23 mouse cellular contexts compared by ENCODE assay signal in the genomic region with DNA sequence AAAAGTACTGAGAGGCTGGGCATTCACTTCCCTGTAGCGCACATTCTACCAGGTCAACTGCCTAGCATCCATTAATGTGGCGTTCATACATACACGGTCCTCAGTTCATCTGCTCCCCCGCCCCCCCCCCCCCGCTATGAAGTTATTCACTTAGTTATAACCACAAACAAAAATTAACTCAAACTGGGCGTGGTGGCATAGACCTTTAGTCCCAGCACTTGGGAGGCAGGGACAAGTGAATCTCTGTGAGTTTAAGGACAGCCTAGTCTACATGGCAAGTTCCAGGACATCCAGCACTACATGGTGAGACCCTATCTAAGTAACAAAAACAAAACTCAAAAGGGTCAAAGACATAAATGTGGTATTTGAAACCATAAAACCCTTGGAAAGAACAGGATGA. TPM values are rescaled to one million over a fixed set of nuclear protein-coding genes. Genes with fewer than 3 reads are reported as not detected.
DNase-seq lines count a peak whose midpoint lies in the region; ATAC-seq and TF ChIP-seq lines count a peak whose summit lies in the region.
"Had no signal": no experiment of that assay in that cellular context is flagged by ENCODE, and none has a peak within 500 bp of the region (broad histone marks: within the 10 kb centered on the region; RNA-seq: fewer than 3 reads in every experiment).

No protein-coding gene starts in this region.

- H3K36me3 ChIP-seq in kidney, embryonic 15.5 days, result peaks cover 60% of the 10 kb centered on the region
- peaks cover 76% of the 10 kb centered on the region for H3K36me3 ChIP-seq in G1E (replicated peaks)
- H3K36me3 ChIP-seq in intestine, embryonic 16.5 days (ENCODE audit: control insufficient read depth, insufficient read depth, low read length), result peaks cover 17% of the 10 kb centered on the region; the same call in 1 of the 2 replicates
- peaks cover 22% of the 10 kb centered on the region for H3K36me3 ChIP-seq in stomach, embryonic 16.5 days (ENCODE audit: control insufficient read depth, insufficient read depth, low read length)

- H3K4me2 ChIP-seq in kidney, embryonic 15.5 days, result no peak overlapping the region
- 0 out of 2 replicates have a peak overlapping the region, but pooled peaks have one; percentile 6 for H3K4me2 ChIP-seq in intestine, embryonic 16.5 days (ENCODE audit: low read depth, low read length)
- H3K4me2 ChIP-seq in stomach, embryonic 16.5 days (ENCODE audit: low read depth, low read length), result no peak overlapping the region
- H3K4me2 ChIP-seq: hindbrain, embryonic 15.5 days; midbrain, embryonic 12.5 days; neural tube, embryonic 13.5 days had no signal

- no peak overlapping the region for H3K4me3 ChIP-seq in kidney, embryonic 15.5 days (replicated peaks)
- H3K4me3 ChIP-seq in G1E (ENCODE audit: low read depth, low read length), result peak overlapping the region; percentile 44; the same call in 1 of the 2 replicates
- no peak overlapping the region for H3K4me3 ChIP-seq in intestine, embryonic 16.5 days (ENCODE audit: low read length)
- H3K4me3 ChIP-seq in stomach, embryonic 16.5 days (replicated peaks; ENCODE audit: low read length), result no peak overlapping the region
- H3K4me3 ChIP-seq: erythroblast, embryonic 14.5 days; hindbrain, embryonic 10.5 days; hindbrain, embryonic 15.5 days; megakaryocyte, embryonic 14.5 days; midbrain, embryonic 12.5 days; neural tube, embryonic 13.5 days had no signal

- H3K27me3 ChIP-seq in kidney, embryonic 15.5 days, result no peaks in the 10 kb centered on the region
- no peaks in the 10 kb centered on the region for H3K27me3 ChIP-seq in G1E (ENCODE audit: insufficient read depth, low read length)
- no peaks in the 10 kb centered on the region for H3K27me3 ChIP-seq in intestine, embryonic 16.5 days (replicated peaks; ENCODE audit: control insufficient read depth, insufficient read depth, low read length)
- H3K27me3 ChIP-seq in stomach, embryonic 16.5 days (ENCODE audit: control insufficient read depth, insufficient read depth, low read length), result no peaks in the 10 kb centered on the region
- H3K27me3 ChIP-seq: hindbrain, embryonic 15.5 days; megakaryocyte, embryonic 14.5 days; midbrain, embryonic 12.5 days; neural tube, embryonic 13.5 days had no signal

- H3K4me1 ChIP-seq in kidney, embryonic 15.5 days, result peaks cover 4% of the 10 kb centered on the region; the same call in 1 of the 2 replicates
- peaks cover 37% of the 10 kb centered on the region for H3K4me1 ChIP-seq in G1E (ENCODE audit: insufficient read depth, low read depth, low read length)
- peaks cover 10% of the 10 kb centered on the region for H3K4me1 ChIP-seq in intestine, embryonic 16.5 days (ENCODE audit: control insufficient read depth, insufficient read depth, low read length)
- H3K4me1 ChIP-seq in stomach, embryonic 16.5 days (ENCODE audit: control insufficient read depth, insufficient read depth, low read length), result 0 out of 2 replicates have a peak, but pooled peaks cover 2% of the 10 kb centered on the region
- H3K4me1 ChIP-seq: hindbrain, embryonic 15.5 days; midbrain, embryonic 12.5 days had no signal

- no peak for DNase-seq in kidney, postnatal 25 days
- DNase-seq in G1E (ENCODE audit: low spot score), result no peak
- no peak for DNase-seq in left cerebral cortex, adult 11 months (ENCODE audit: low spot score)
- DNase-seq in cerebellum, adult 18-20 months, result no peak
- DNase-seq: adrenal gland, postnatal 25 days; cerebellum, adult 11-12 months; cerebellum, postnatal 10 days; heart, postnatal 14 days; layer of hippocampus, postnatal 36 days; liver; thymus, adult 2 months; thymus, postnatal 36 days had no signal

- TF ChIP-seq CTCF in G1E (IDR thresholded peaks at IDR 0.05; ENCODE audit: low read depth, low read length), result no peak

- no peak for ATAC-seq in kidney, embryonic 15.5 days (replicated peaks; ENCODE audit: low FRiP score)
- ATAC-seq in G1E (ENCODE audit: extremely low read depth, insufficient number of reproducible peaks, low FRiP score, poor library complexity, severe bottlenecking), result no peak
- peak; percentile 51 for ATAC-seq in intestine, embryonic 16.5 days
- no peak for ATAC-seq in stomach, embryonic 16.5 days (ENCODE audit: insufficient read depth, low FRiP score)
- ATAC-seq: CD4-positive, CD25-positive, alpha-beta regulatory T cell, adult 4 months; forebrain, embryonic 16.5 days had no signal

- H3K9me3 ChIP-seq in kidney, embryonic 15.5 days (replicated peaks), result no peaks in the 10 kb centered on the region
- H3K9me3 ChIP-seq in G1E (replicated peaks), result no peaks in the 10 kb centered on the region
- no peaks in the 10 kb centered on the region for H3K9me3 ChIP-seq in intestine, embryonic 16.5 days (ENCODE audit: control insufficient read depth, low read length)
- H3K9me3 ChIP-seq in stomach, embryonic 16.5 days (replicated peaks; ENCODE audit: control insufficient read depth, low read length), result no peaks in the 10 kb centered on the region
- H3K9me3 ChIP-seq: hindbrain, embryonic 10.5 days; hindbrain, embryonic 15.5 days; midbrain, embryonic 12.5 days; neural tube, embryonic 13.5 days had no signal

- H3K27ac ChIP-seq in kidney, embryonic 15.5 days, result 0 out of 2 replicates have a peak overlapping the region, but pooled peaks have one; percentile 30
- peak overlapping the region; percentile 77 for H3K27ac ChIP-seq in intestine, embryonic 16.5 days (ENCODE audit: low read length)
- H3K27ac ChIP-seq in stomach, embryonic 16.5 days (ENCODE audit: low read length), result peak overlapping the region; percentile 28
- H3K27ac ChIP-seq: hindbrain, embryonic 10.5 days; hindbrain, embryonic 15.5 days; midbrain, embryonic 12.5 days; neural tube, embryonic 13.5 days had no signal

- no peak overlapping the region for H3K9ac ChIP-seq in kidney, embryonic 15.5 days
- no peak overlapping the region for H3K9ac ChIP-seq in intestine, embryonic 16.5 days (ENCODE audit: low read depth, low read length)
- H3K9ac ChIP-seq in stomach, embryonic 16.5 days (ENCODE audit: low read length), result no peak overlapping the region
- H3K9ac ChIP-seq: hindbrain, embryonic 15.5 days; midbrain, embryonic 12.5 days; neural tube, embryonic 13.5 days had no signal

- WGBS in kidney, embryonic 15.5 days, result 87% methylated on average over 6 of the region's 6 CpGs
- WGBS in intestine, embryonic 16.5 days, result 69% methylated on average over 6 of the region's 6 CpGs
- 83% methylated on average over 6 of the region's 6 CpGs for WGBS in stomach, embryonic 16.5 days

RNA-seq across cellular contexts. Expression of gene Arfgap3, which starts 11.1 kb away (rescaled TPM):
- polyA plus RNA-seq in kidney, embryonic 15.5 days (2015; fragmentation: Nextera tagmentation; extraction: Ambion mirVana), result 35.7 and 36.3 TPM in 2 replicates
- total RNA-seq in G1E (2014; fragmentation: Nextera tagmentation), result 39.7 and 56.7 TPM in 2 replicates
- 47.0 and 49.7 TPM in 2 replicates for total RNA-seq in G1E (2017)
- 7.1 and 8.4 TPM in 2 replicates for polyA plus RNA-seq in G1E (2012)
- 77.9 and 86.6 TPM in 2 replicates for polyA plus RNA-seq in intestine, embryonic 16.5 days (2015; fragmentation: Nextera tagmentation; extraction: Ambion mirVana)
- 79.9 and 80.6 TPM in 2 replicates for polyA plus RNA-seq in stomach, embryonic 16.5 days (2015; fragmentation: Nextera tagmentation; extraction: Ambion mirVana)
